Mouse (Mus musculus) thymus, postnatal 25 days (tissue): ENCODE data around the gene Khdc1b.
"Not testable (repeated sequence)": the region's sequence is repeated elsewhere in the genome, so short reads cannot be mapped to it uniquely, and the experiment has no call there.

Experiments used
- DNase-seq: peaks from one replicate; pipeline ENCODE4 v3.0.0; 2022

Khdc1b gene

DNA sequence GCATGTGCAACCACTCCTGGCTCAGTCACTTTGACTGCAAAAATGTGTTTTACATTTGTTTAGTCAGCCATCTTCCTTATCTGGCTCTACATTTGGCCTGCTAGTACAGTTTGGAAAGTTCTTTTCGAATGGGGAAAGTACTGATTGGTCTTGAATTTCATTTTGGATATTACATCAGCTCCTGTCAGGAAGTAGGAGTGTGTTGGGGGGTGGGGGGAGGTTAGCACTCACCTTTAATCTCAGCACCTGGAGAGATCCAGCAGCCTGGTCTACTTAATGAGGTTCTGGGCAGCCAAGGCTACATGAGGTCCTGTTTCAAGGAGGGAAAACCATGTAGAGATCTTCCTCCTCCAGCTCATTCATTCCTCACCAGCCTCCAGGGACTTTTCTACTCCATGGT, at the start of gene Khdc1b:
Khdc1b (plus strand) TSS at position 301 of the 400 bp plus-strand sequence.
- DNase-seq: no peak

DNA sequence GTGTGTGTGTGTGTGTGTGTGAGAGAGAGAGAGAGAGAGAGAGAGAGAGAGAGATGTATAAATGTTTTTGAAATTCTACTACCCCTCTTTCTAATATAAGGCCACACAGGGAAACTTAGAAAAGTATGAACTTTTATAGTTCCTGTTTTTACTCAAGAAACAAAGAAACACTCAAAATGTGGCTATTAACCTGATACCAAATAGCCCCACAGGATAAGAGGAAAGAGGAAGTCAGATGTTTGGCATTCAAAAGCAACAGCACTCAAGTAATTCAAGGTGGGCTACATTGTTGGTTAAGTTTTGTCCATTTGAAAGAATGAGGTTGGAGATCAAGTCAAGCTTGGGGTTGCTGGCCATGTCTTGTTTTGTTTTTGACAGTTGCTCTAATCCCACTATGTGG, 47.5 kb upstream of the Khdc1b start:
- no peak for DNase-seq

DNA sequence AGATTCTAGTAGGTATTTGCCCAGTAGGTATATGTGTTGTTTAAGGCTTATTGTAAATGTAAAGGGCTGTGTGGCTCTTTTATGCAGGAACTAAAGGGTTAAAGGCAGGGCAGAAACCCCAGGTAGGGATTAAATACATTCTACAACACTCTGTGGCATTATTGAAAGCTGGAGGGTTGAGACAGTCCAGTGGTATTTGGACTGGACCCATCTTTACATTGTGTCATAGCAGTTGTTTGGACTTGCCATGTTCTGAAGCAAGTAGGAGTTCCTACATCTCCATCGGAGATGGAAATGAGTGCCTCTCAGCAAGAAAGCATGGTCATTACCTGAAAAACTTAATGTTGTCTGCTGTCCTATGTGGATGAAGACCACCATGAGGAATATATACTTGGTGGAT, 42.6 kb upstream of the Khdc1b start:
- DNase-seq: no peak

DNA sequence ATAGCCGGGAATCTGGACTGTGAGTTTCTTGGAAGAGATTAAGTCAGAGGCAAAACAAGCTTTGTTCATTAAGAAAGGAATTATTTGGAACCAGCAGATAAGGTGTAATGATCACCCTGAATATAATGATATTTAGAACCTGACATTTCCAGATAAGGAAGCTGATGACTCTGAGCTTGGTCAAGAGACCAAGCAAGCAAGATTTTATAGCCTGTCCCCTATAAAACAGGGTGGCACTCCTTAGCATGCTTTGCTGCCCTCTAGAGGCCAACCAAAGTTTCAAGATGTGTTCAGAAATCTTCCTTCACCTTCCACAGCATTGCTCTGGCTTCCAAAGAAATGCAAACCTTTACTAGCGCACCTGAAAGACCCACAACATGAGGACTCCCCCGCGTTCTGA, 39.1 kb upstream of the Khdc1b start:
- DNase-seq: peak; percentile 57

DNA sequence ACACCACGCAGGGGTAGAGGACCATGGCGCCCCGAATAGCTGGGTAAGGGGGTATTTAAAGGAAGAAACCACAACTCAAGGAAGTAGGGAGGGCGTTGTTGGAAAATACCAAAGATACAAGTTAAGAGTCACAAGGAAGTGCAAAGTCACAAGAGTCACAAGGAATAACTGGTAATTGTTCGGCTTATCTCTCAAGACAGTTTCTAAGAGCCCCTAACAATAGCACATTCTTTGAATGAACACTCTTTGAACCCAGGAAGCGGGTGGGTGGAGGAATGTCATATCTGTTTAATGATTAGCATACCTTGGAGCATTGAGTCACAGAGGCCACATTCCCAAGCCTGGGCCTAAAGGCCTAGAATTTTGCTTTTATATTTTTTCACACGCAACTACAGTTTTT, 38.6 kb upstream of the Khdc1b start:
- not testable (repeated sequence) for DNase-seq

DNA sequence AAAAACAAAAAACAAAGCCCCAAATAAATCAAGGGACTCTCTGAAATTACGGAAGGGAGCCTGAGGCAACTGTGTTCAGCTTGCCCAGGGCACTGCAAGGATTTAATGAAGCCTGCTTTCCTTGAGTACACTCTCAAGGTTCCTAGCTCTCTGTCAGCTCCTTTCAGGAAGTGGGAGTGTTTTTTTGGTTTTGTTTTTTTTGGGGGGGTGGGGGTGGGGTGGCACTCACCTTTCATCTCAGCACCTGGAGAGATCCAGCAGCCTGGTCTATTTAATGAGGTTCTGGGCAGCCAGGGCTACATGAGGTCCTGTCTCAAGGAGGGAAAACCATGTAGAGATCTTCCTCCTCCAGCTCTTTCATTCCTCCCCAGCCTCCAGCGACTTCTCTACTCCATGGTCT, 34.0 kb upstream of the Khdc1b start, which contains the start of gene Khdc1a:
Khdc1a (plus strand) TSS at position 301 of the 400 bp plus-strand sequence.
- DNase-seq: no peak

DNA sequence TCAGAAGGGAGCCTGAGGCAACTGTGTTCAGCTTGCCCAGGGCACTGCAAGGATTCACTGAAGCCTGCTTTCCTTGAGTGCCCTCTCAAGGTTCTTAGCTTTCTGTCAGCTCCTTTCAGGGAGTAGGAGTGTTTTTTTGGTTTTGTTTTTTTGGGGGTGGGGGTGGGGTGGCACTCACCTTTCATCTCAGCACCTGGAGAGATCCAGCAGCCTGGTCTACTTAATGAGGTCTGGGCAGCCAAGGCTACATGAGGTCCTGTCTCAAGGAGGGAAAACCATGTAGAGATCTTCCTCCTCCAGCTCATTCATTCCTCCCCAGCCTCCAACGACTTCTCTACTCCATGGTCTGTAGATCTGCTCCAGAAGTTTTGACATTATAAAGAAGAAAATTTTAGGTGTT, 15.3 kb upstream of the Khdc1b start, which contains the start of gene Khdc1c:
Khdc1c (plus strand) TSS at position 301 of the 400 bp plus-strand sequence.
- DNase-seq: not testable (repeated sequence)

DNA sequence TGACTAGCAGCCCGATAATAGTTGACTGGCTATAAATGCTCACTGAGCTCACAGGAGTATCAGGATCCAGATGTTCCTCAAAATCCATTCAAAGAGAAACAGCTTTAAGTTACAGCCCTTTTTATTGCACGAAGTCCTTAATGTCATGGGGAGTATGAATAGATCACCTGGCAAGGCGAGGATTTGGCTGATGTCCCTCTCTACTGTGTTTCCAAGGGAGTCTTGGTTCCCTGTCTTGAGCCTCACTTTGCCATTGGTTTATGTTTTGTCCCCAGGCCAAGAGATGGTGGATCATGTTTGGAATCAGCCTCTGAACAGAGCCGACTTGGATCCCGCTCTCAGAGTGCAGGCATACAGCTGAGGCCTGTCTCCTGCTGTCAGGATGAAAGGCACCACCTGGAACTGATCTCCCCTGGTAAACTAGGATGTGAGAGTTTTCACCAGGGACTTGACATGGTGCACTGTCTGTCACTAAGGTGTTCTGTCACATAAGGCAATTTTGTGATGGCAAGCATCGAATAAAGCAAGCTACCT, 7.8 kb downstream of the Khdc1b start:
- DNase-seq: no peak

DNA sequence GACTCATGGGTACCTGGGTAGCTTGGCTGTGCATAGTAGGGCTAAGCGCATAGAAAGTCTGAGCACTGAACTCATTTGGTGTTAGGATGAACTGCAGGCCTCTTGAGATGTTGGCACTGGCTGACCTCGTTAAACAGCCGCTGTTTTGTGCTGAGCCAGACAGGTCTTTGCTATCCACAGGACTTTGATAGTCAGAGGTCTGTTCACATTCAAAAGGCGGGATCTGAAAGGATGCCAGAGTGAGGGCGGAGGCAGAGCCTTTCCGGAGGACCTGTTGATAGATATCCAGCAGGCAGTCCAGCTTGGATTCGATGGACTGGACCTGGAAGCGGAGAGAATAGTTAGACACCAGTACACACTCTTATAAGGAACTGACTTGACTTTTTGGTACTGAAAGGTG, 19.4 kb downstream of the Khdc1b start:
- no peak for DNase-seq

DNA sequence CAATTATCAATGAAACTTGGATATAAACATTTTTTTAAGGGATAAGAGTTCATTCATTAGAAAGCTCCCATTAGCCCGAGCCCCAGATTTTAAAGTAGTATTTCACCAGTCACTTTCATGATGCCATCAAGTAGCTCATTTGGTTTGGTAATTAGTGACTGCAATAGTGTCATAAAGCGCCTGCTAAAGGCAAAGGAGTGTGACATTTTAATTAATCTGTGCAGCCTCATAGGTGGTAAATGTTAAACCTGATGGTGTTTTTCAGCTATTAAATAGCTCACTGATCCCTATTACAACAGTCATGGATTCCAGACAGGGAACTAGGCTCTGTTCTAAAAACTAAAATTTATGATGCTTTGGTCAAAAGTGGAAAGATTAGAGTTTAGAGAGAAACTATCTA, 23.9 kb downstream of the Khdc1b start:
- DNase-seq: no peak

DNA sequence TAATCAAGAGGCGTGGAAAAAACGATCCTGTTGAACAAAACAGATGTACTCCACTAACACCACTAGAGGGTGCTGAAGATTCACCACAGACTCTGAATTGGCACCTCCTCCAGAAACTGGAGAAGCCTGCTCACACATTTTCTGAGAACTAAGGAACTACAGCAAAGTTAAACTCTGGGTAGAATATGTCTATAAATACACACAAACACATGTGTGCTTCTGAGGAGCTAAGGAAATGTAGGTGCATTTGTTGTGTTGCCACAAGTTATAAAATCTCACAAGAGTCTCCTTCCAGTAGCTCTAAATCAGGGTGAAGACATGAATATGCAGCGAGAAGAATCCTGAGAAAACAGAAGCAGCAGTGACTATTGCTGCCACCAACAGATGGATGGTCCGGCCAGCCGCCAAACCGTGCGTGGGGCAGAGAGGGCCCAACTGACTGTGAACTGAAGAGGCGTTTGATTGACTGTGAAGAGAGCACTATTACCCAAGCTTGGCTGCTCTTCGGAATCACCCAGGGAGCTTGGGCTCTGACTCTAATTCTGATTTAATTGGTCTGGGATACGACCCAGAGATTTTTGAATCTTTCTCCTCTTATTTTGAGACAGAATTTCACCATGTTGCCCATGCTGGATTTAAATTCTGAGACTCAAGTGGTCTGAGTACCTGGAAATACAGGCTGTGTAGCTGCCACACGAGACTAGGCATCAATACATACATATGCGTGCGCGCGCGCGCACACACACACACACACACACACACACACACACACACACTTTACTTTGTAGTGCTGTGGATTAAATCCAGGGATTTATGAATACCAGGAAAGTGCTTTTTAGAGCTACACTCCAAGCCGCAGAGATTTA, 28.2 kb downstream of the Khdc1b start:
- DNase-seq: peak; percentile 33

DNA sequence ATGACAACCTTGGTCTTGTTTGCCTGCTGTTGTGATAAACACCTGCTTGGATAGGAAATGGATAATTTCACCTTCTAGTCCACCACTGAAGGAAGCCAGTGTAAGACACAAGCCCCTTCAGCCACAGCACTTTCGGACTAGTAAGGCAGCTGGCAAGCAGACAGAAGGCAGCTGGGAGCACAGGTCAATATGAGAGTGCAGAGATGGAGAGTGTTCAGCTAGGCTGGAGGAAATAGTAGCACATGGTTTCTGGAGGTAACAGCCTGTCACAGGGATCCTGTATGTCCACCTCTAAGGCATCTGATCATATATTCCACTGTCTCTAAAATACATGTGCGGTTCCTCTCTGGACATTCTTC, 28.8 kb downstream of the Khdc1b start:
- DNase-seq: no peak

DNA sequence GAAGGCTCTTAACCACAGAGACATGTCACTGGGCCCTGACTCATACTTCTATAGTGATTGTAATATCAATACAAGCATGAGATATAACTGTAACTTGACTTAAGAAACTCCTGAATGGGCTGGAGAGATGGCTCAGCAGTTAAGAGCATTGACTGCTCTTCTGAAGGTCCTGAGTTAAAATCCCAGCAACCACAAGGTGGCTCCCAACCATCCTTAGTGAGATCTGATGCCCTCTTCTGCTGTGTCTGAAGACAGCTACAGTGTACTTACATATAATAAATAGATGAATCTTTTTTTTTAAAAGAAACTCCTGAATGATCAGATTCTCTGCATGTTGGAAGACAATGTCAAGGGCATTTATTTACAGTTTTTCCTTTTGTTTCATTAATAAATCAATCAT, 36.0 kb downstream of the Khdc1b start:
- DNase-seq: peak; percentile 31

DNA sequence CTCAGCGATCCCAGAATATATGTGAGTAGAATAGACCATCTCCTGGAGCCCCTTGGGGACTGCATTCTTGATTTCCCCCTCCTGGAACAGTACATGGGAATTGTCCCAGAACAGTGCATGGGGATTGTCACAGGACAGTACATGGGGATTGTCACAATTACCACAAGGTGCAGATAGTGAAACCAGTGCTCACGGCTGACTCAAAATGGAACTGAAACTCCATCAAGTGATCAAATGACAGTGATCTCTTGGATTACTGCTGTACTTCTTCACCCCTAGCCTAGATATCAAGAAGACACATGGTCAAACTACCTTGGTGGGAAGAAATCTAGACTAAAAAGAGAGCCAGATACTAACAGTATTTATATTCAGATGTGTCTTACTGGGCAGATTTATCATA, 42.3 kb downstream of the Khdc1b start:
- no peak for DNase-seq

DNA sequence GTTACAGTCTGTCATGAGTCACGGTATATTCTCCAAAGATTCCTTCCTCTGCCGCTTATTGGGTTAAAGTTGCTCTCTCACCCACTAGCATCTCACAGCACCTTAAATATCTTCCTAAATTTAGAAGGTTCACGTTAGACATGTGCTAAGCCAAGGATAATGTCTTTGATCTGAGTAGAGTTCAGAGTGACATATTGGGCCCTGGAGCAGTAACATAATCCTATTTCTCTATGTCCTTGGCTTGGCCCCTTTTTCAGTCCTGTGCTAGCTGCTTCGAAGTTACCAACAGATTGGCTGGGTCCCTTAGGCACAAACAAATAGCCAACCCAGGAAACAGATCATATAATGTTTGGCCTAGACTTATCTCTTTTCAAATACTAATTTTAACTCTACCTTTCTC, 44.7 kb downstream of the Khdc1b start:
- DNase-seq: no peak

DNA sequence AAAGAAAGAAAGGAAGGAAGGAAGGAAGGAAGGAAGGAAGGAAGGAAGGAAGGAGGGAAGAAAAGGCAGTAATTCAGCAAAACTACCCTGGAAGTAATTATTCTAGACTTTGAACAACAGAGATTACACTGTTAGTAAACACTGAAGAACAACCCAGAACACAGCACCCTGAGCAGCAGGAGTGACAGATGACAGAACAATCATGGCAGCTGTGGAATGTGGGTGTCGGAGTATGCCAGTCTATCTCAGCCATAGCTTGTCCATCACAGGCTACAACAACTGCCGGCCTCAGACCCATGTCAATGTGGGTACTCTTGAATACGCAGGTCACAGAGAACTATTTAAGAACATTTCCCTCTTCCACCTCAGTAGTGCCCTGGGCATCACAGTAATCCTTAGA, 48.3 kb downstream of the Khdc1b start:
- DNase-seq: no peak

DNA sequence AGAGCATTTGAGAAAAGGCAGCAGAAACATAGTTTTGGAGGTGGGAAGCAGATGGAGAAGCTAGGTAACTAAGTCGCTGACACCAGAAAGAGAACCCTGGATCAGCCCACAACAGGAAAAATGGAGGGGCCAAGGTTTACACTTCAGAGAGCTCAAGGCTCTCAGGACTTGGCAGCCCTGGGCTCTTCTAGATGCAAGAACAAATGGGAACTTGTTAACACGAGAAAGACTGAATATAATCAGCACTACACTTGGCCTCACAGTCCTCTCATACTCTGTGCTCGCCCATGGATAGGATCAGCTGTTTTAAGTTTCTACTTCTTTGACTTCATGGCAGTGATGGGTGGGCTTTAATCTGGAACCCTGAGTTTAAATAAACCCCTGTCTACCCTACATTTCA, 51.5 kb downstream of the Khdc1b start:
- DNase-seq: no peak
